7 mouse cellular contexts compared by ENCODE assay signal in the genomic region with DNA sequence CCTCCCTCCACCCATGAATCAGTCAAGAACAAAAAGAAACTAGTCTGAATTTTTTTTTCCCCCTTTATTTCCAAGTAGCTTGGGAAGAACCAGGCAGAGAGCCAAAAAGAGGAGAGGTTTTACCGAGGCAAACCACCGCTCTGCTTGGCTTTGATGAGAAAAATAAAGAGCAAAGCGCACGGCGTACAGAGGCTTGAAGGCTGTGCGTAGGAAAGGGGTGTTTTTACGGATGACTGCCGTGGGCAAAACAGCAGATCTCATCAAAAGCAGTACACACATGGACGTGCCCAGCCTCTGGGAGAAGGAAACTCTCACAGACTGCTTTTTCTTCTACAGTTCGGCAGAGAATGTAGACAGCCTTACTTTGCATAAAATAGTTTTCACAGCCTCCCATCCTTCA.
DNase-seq lines count a peak whose midpoint lies in the region; ATAC-seq and TF ChIP-seq lines count a peak whose summit lies in the region.

No protein-coding gene starts in this region.

- H3K9me3 ChIP-seq in intestine, embryonic 16.5 days (ENCODE audit: control insufficient read depth, low read length): no peaks in the 10 kb centered on the region
- no peaks in the 10 kb centered on the region for H3K9me3 ChIP-seq in liver, embryonic 11.5 days (ENCODE audit: control insufficient read depth, low read length)

- ATAC-seq in intestine, embryonic 16.5 days: no peak
- no peak for ATAC-seq in liver, embryonic 11.5 days (replicated peaks; ENCODE audit: low FRiP score)

- peak; percentile 16 for DNase-seq in layer of hippocampus, adult 11-12 months (ENCODE audit: low spot score)
- no peak for DNase-seq in layer of hippocampus, adult 9-10 months (ENCODE audit: low spot score)
- peak; percentile 24 for DNase-seq in lung, postnatal 36 days
- DNase-seq in liver, embryonic 11.5 days (ENCODE audit: low spot score): no peak
- DNase-seq in testis, postnatal 10 days (ENCODE audit: low spot score): no peak

- H3K27me3 ChIP-seq in intestine, embryonic 16.5 days (replicated peaks; ENCODE audit: control insufficient read depth, insufficient read depth, low read length): no peaks in the 10 kb centered on the region
- H3K27me3 ChIP-seq in liver, embryonic 11.5 days (replicated peaks; ENCODE audit: control insufficient read depth, insufficient read depth, low read length): no peaks in the 10 kb centered on the region

- peak overlapping the region; percentile 34 for H3K4me2 ChIP-seq in intestine, embryonic 16.5 days (ENCODE audit: low read depth, low read length)
- no peak overlapping the region for H3K4me2 ChIP-seq in liver, embryonic 11.5 days

- H3K4me1 ChIP-seq in embryonic fibroblast, embryonic 13.5 days (ENCODE audit: control insufficient read depth, insufficient read depth, low read length): peaks cover 6% of the 10 kb centered on the region
- peaks cover 7% of the 10 kb centered on the region; the same call in 1 of the 2 replicates for H3K4me1 ChIP-seq in intestine, embryonic 16.5 days (ENCODE audit: control insufficient read depth, insufficient read depth, low read length)
- no peaks in the 10 kb centered on the region for H3K4me1 ChIP-seq in liver, embryonic 11.5 days (replicated peaks; ENCODE audit: control insufficient read depth, insufficient read depth, low read length)

- no peak overlapping the region for H3K27ac ChIP-seq in embryonic fibroblast, embryonic 13.5 days (ENCODE audit: insufficient read depth, low read length)
- H3K27ac ChIP-seq in intestine, embryonic 16.5 days (ENCODE audit: low read length): no peak overlapping the region
- H3K27ac ChIP-seq in liver, embryonic 11.5 days (ENCODE audit: low read depth, low read length): no peak overlapping the region

- WGBS in intestine, embryonic 16.5 days: 43% methylated on average over 10 of the region's 10 CpGs
- 78% methylated on average over 10 of the region's 10 CpGs for WGBS in liver, embryonic 11.5 days

- peak overlapping the region; percentile 6; the same call in 1 of the 2 replicates for H3K4me3 ChIP-seq in embryonic fibroblast, embryonic 13.5 days (ENCODE audit: insufficient read depth, low read length)
- no peak overlapping the region for H3K4me3 ChIP-seq in intestine, embryonic 16.5 days (ENCODE audit: low read length)
- no peak overlapping the region for H3K4me3 ChIP-seq in liver, embryonic 11.5 days (ENCODE audit: low read depth, low read length)

- TF ChIP-seq CTCF in embryonic fibroblast, embryonic 13.5 days (IDR thresholded peaks at IDR 0.05; ENCODE audit: borderline replicate concordance, insufficient read depth, low read length): no peak

- TF ChIP-seq POLR2A in embryonic fibroblast, embryonic 13.5 days (IDR thresholded peaks at IDR 0.05; ENCODE audit: low read depth, low read length): no peak

- H3K36me3 ChIP-seq in intestine, embryonic 16.5 days (ENCODE audit: control insufficient read depth, insufficient read depth, low read length): no peaks in the 10 kb centered on the region
- H3K36me3 ChIP-seq in liver, embryonic 11.5 days (ENCODE audit: control insufficient read depth, insufficient read depth, low read length): no peaks in the 10 kb centered on the region

- H3K9ac ChIP-seq in intestine, embryonic 16.5 days (ENCODE audit: low read depth, low read length): peak overlapping the region; percentile 6; the same call in 1 of the 2 replicates
- no peak overlapping the region for H3K9ac ChIP-seq in liver, embryonic 11.5 days (ENCODE audit: low read depth, low read length)

Comparison
In these comparisons a context has a peak if more than half of its experiments do, and no peak if none do; other contexts are left out.
1. DNase-seq: peak in layer of hippocampus, adult 11-12 months (single experiment) and lung, postnatal 36 days (single experiment); none in layer of hippocampus, adult 9-10 months (single experiment), liver, embryonic 11.5 days (single experiment) and testis, postnatal 10 days (single experiment).